Mouse (Mus musculus): ENCODE data around the gene Sytl2. TPM values are rescaled to one million over a fixed set of nuclear protein-coding genes. Genes with fewer than 3 reads are reported as not detected.
A peak's percentile ranks its signal among the peaks of the same experiment; 100 is the strongest.

Sytl2 gene
- polyA plus RNA-seq, 1 experiment from 2014 or later: 3.4 TPM

DNA sequence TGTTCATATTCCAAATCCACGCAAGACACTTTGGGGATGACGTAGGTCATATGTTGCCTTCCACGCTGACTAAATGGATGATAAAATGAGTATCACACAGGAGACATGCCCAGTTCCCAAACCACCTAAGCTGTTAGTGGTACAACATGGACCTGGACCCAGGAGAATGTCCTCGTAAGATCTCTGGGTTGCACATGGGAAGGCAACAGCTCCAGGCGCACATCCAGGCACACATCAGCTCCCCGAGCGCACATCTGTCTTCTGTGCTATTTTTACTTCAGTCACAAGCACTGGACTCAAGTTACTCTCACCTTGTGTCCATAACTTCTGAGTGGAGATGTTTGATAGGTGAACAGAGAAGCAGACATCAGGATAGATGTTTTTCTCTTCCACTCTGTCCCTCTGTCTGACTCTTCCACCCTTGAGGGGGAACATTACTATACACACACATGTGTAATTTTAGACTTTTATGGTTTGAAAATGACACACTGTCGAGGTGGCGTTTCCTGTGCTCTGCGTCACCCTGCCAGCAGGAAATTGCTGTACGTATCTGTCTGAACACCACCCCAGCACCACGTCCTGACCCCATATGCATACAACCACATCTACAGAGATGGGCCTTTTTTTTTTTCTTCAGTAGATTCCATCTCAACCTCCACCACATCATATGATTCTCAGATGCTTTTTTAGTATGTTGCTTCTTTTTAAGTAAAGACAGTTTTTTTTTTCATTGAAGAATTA, 51.6 kb downstream of the Sytl2 start:
- Histone ChIP-seq H3K36me3 (no peaks in the 10 kb centered on the region), H3K27ac (no peak overlapping the region), H3K4me3 (no peak overlapping the region), H3K9me3 (no peaks in the 10 kb centered on the region), H3K27me3 (ENCODE audit: insufficient read depth, poor library complexity, severe bottlenecking) (no peaks in the 10 kb centered on the region), H3K4me1 (peaks cover 22% of the 10 kb centered on the region; the same call in 1 of the 2 replicates)
- DNase-seq (ENCODE audit: low spot score): no peak
- WGBS: 66% methylated on average over 12 of the region's 12 CpGs

- no peaks in the 10 kb centered on the region for H3K9me3 ChIP-seq
- no peak overlapping the region for H3K27ac ChIP-seq
- no peak overlapping the region for H3K4me3 ChIP-seq
- DNase-seq (ENCODE audit: low spot score): no peak
- H3K36me3 ChIP-seq: no peaks in the 10 kb centered on the region
- H3K4me1 ChIP-seq: peaks cover 17% of the 10 kb centered on the region; the same call in 1 of the 2 replicates
- WGBS: 84% methylated on average over 2 of the region's 2 CpGs
- H3K27me3 ChIP-seq (ENCODE audit: insufficient read depth, poor library complexity, severe bottlenecking): no peaks in the 10 kb centered on the region
Observed at GRCm38 (mm10) chr7:90354229-90354604, 52.2 kb downstream of the Sytl2 start.

- 89% methylated on average over 3 of the region's 3 CpGs for WGBS
Observed at GRCm38 (mm10) chr7:90355454-90355853, 53.4 kb downstream of the Sytl2 start.

GRCm38 (mm10) chr7:90355995-90356394, 53.9 kb downstream of the Sytl2 start:
- H3K4me3 ChIP-seq: no peak overlapping the region
- peaks cover 15% of the 10 kb centered on the region; the same call in 1 of the 2 replicates for H3K4me1 ChIP-seq
- no peak overlapping the region for H3K27ac ChIP-seq
- H3K36me3 ChIP-seq: no peaks in the 10 kb centered on the region
- 88% methylated on average over 2 of the region's 2 CpGs for WGBS
- H3K9me3 ChIP-seq: no peaks in the 10 kb centered on the region
- no peaks in the 10 kb centered on the region for H3K27me3 ChIP-seq (ENCODE audit: insufficient read depth, poor library complexity, severe bottlenecking)
- DNase-seq (ENCODE audit: low spot score): no peak

More at GRCm38 (mm10) chr7:90355454-90355853, 53.4 kb downstream of the Sytl2 start:
- Histone ChIP-seq H3K9me3 (no peaks in the 10 kb centered on the region), H3K27me3 (ENCODE audit: insufficient read depth, poor library complexity, severe bottlenecking) (no peaks in the 10 kb centered on the region), H3K36me3 (no peaks in the 10 kb centered on the region), H3K27ac (no peak overlapping the region), H3K4me3 (no peak overlapping the region), H3K4me1 (peaks cover 15% of the 10 kb centered on the region; the same call in 1 of the 2 replicates)
- no peak for DNase-seq (ENCODE audit: low spot score)

DNA sequence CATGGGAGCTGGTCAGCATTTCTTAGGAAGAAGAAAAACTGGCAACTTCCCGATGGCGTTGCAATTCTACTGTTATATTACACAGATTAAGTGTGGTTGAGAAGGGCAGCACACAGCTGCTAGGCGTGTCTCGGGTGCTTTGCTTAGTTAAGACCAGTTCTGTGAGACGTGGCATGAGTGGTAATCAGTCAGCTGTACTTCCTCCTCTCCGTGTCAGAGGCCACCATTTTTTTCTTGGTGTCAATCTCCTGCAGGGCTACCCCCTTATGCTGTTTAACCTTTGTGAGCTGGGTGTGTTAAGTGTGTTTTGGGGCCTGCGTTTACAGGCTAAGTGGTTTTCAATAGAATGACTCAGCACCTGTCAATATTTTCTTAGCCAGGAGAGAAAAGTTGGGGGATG, 60.7 kb downstream of the Sytl2 start:
- DNase-seq (ENCODE audit: low spot score): no peak
- H3K27ac ChIP-seq: no peak overlapping the region
- no peaks in the 10 kb centered on the region for H3K4me1 ChIP-seq
- no peaks in the 10 kb centered on the region for H3K36me3 ChIP-seq
- no peak overlapping the region for H3K4me3 ChIP-seq
- WGBS: 61% methylated on average over 7 of the region's 7 CpGs
- H3K9me3 ChIP-seq: no peaks in the 10 kb centered on the region
- H3K27me3 ChIP-seq (ENCODE audit: insufficient read depth, poor library complexity, severe bottlenecking): no peaks in the 10 kb centered on the region

- WGBS: 68% methylated on average over 6 of the region's 6 CpGs
- DNase-seq (ENCODE audit: low spot score): no peak
Observed at GRCm38 (mm10) chr7:90370071-90370851, 68.2 kb downstream of the Sytl2 start.

DNA sequence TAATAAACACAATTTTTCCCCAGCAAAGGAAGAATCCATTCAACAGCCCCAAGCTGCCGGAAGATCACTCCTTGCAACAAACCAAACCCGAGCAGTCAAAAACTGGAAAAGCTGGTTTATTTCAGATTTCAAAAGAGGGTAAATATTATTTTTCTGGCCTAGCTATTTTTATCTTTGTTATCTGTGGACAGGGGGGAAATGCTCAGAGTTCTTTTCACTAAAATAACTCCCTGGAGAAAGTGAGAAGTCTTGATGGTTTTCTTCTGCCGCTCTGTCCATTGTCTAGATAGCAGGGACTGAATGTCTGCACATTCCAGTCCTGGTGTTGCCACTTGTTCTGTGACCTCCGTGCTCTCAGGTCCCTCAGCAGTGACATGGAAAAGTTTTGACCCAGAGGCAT, 70.8 kb downstream of the Sytl2 start:
- Histone ChIP-seq H3K27me3 (ENCODE audit: insufficient read depth, poor library complexity, severe bottlenecking) (no peaks in the 10 kb centered on the region), H3K4me1 (peaks cover 12% of the 10 kb centered on the region), H3K9me3 (no peaks in the 10 kb centered on the region), H3K27ac (peak overlapping the region; percentile 70; the same call in 1 of the 2 replicates), H3K4me3 (no peak overlapping the region), H3K36me3 (no peaks in the 10 kb centered on the region)
- WGBS: 29% methylated on average over 4 of the region's 4 CpGs
- no peak for DNase-seq (ENCODE audit: low spot score)

More at GRCm38 (mm10) chr7:90370071-90370851, 68.2 kb downstream of the Sytl2 start:
- H3K4me3 ChIP-seq: no peak overlapping the region
- no peaks in the 10 kb centered on the region for H3K36me3 ChIP-seq
- no peak overlapping the region for H3K27ac ChIP-seq
- H3K27me3 ChIP-seq (ENCODE audit: insufficient read depth, poor library complexity, severe bottlenecking): no peaks in the 10 kb centered on the region
- peaks cover 12% of the 10 kb centered on the region for H3K4me1 ChIP-seq
- H3K9me3 ChIP-seq: no peaks in the 10 kb centered on the region

DNA sequence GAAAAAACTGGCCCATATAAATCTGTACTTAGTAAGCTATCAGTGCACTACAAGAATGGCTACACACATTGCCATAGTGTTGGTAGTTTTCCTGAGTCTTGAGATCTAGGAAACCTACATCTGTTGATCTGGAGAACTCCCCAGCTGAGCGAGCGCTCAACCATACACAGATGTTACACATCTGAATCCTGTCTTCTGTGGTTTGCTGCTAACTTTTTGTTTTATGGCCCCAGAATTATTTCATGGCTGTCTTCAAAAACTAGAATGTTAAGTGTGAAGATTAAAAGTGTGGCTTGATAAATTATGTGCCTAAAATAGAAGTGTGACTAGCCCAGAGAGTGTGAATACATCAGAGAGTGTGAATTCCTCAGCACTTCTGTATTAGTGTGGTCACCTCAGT, 82.4 kb downstream of the Sytl2 start:
- H3K4me3 ChIP-seq: no peak overlapping the region
- 93% methylated on average over 2 of the region's 2 CpGs for WGBS
- peaks cover 15% of the 10 kb centered on the region for H3K4me1 ChIP-seq
- H3K27me3 ChIP-seq (ENCODE audit: insufficient read depth, poor library complexity, severe bottlenecking): no peaks in the 10 kb centered on the region
- no peak overlapping the region for H3K27ac ChIP-seq
- H3K9me3 ChIP-seq: no peaks in the 10 kb centered on the region
- no peak for DNase-seq (ENCODE audit: low spot score)
- no peaks in the 10 kb centered on the region for H3K36me3 ChIP-seq

GRCm38 (mm10) chr7:90386885-90387459, 84.9 kb downstream of the Sytl2 start:
- DNase-seq (ENCODE audit: low spot score): no peak
- no peaks in the 10 kb centered on the region for H3K36me3 ChIP-seq
- peaks cover 15% of the 10 kb centered on the region for H3K4me1 ChIP-seq
- H3K27me3 ChIP-seq (ENCODE audit: insufficient read depth, poor library complexity, severe bottlenecking): no peaks in the 10 kb centered on the region
- 13% methylated on average over 8 of the region's 8 CpGs for WGBS
- H3K4me3 ChIP-seq: peak overlapping the region; percentile 36
- no peak overlapping the region for H3K27ac ChIP-seq
- no peaks in the 10 kb centered on the region for H3K9me3 ChIP-seq

DNA sequence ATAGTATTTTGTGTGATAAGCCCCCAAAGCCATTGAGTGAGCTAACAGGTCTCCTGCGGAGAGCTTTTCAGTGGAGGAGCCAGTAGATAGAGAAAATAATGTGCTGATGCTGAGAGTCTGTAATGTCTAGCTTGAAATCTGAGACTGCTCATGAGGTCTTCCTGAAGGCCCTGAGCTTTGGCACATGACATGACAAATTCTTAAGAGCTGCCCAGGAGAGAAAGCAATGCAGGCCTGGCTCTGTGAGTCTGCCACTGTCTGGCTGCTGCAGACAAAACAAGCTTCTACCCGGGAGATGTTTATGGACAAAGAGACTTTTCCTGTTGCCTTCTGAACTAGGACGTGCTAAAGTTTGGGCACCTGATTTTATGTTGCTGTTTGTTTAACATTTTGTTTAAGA, 87.7 kb downstream of the Sytl2 start:
- Histone ChIP-seq H3K9me3 (no peaks in the 10 kb centered on the region), H3K27me3 (ENCODE audit: insufficient read depth, poor library complexity, severe bottlenecking) (no peaks in the 10 kb centered on the region), H3K36me3 (no peaks in the 10 kb centered on the region), H3K4me3 (no peak overlapping the region), H3K4me1 (peaks cover 16% of the 10 kb centered on the region), H3K27ac (no peak overlapping the region)
- WGBS: 33% methylated on average over 3 of the region's 3 CpGs
- DNase-seq (ENCODE audit: low spot score): no peak

- no peak overlapping the region for H3K27ac ChIP-seq
- peaks cover 15% of the 10 kb centered on the region for H3K4me1 ChIP-seq
- no peaks in the 10 kb centered on the region for H3K27me3 ChIP-seq (ENCODE audit: insufficient read depth, poor library complexity, severe bottlenecking)
- no peaks in the 10 kb centered on the region for H3K9me3 ChIP-seq
- DNase-seq (ENCODE audit: low spot score): no peak
- WGBS: 35% methylated on average over 4 of the region's 4 CpGs
- no peaks in the 10 kb centered on the region for H3K36me3 ChIP-seq
- no peak overlapping the region for H3K4me3 ChIP-seq
Observed at GRCm38 (mm10) chr7:90395073-90395472, 93.0 kb downstream of the Sytl2 start.

- Histone ChIP-seq H3K9me3 (no peaks in the 10 kb centered on the region), H3K4me3 (no peak overlapping the region), H3K27me3 (ENCODE audit: insufficient read depth, poor library complexity, severe bottlenecking) (no peaks in the 10 kb centered on the region), H3K4me1 (peaks cover 15% of the 10 kb centered on the region), H3K27ac (no peak overlapping the region), H3K36me3 (no peaks in the 10 kb centered on the region)
- WGBS: 51% methylated on average over 5 of the region's 5 CpGs
- no peak for DNase-seq (ENCODE audit: low spot score)
Observed at GRCm38 (mm10) chr7:90395928-90396327, 93.9 kb downstream of the Sytl2 start.

GRCm38 (mm10) chr7:90409934-90410333, 107.9 kb downstream of the Sytl2 start:
- no peaks in the 10 kb centered on the region for H3K36me3 ChIP-seq
- no peak for DNase-seq (ENCODE audit: low spot score)
- no peaks in the 10 kb centered on the region for H3K4me1 ChIP-seq
- H3K27ac ChIP-seq: no peak overlapping the region
- no peak overlapping the region for H3K4me3 ChIP-seq
- no peaks in the 10 kb centered on the region for H3K9me3 ChIP-seq
- H3K27me3 ChIP-seq (ENCODE audit: insufficient read depth, poor library complexity, severe bottlenecking): no peaks in the 10 kb centered on the region
- 40% methylated on average over 3 of the region's 3 CpGs for WGBS

Measured in heart, embryonic 10.5 days (tissue).